Comparison of ENCODE assay signal across 9 mouse cellular contexts in genomic region chr3:19451022-19451421, GRCm38 (mm10).
DNase-seq lines count a peak whose midpoint lies in the region; ATAC-seq lines count a peak whose summit lies in the region.
"Had no signal": no experiment of that assay in that cellular context is flagged by ENCODE, and none has a peak within 500 bp of the region (broad histone marks: within the 10 kb centered on the region; RNA-seq: fewer than 3 reads in every experiment).

No protein-coding gene starts in this region.

- 6% methylated on average over 3 of the region's 3 CpGs for WGBS in macrophage (ENCODE audit: missing documents)
- WGBS in hindbrain, embryonic 14.5 days = 44% methylated on average over 3 of the region's 3 CpGs

- intact Hi-C loops in heart, postnatal 25 days (cut with DNase I) = no loop called here

- peak; percentile 4 to 6 for DNase-seq in kidney, postnatal 36 days
- DNase-seq in kidney, postnatal 14 days = no peak
- peak; percentile 27 for DNase-seq in adrenal gland, postnatal 10 days
- DNase-seq in heart, postnatal 25 days (ENCODE audit: low spot score) = peak; percentile 53
- DNase-seq in layer of hippocampus, postnatal 25 days (ENCODE audit: extremely low spot score in 1 of 2, low spot score in 1 of 2) = no peak
- no peak for DNase-seq in hindbrain, embryonic 14.5 days (ENCODE audit: low spot score)
- DNase-seq in cerebellum, postnatal 14 days = no peak

- H3K79me2 ChIP-seq in macrophage (ENCODE audit: inconsistent target) = no peaks in the 10 kb centered on the region

- ATAC-seq in hindbrain, embryonic 14.5 days (ENCODE audit: low FRiP score) = no peak

- H3K4me1 ChIP-seq in hindbrain, embryonic 14.5 days (replicated peaks; ENCODE audit: control insufficient read depth, insufficient read depth, low read length) = no peaks in the 10 kb centered on the region
- H3K4me1 ChIP-seq: liver, embryonic 15.5 days had no signal

- no peaks in the 10 kb centered on the region for H3K9me3 ChIP-seq in hindbrain, embryonic 14.5 days (ENCODE audit: control insufficient read depth, low read length)
- H3K9me3 ChIP-seq: liver, embryonic 15.5 days had no signal

- H3K27ac ChIP-seq in macrophage = peak overlapping the region; percentile 31
- no peak overlapping the region for H3K27ac ChIP-seq in hindbrain, embryonic 14.5 days
- H3K27ac ChIP-seq: liver, embryonic 15.5 days had no signal

- no peaks in the 10 kb centered on the region for H3K27me3 ChIP-seq in hindbrain, embryonic 14.5 days (ENCODE audit: control insufficient read depth, insufficient read depth, low read length)
- H3K27me3 ChIP-seq: liver, embryonic 15.5 days had no signal

- H3K36me3 ChIP-seq in macrophage (ENCODE audit: inconsistent target) = no peaks in the 10 kb centered on the region
- no peaks in the 10 kb centered on the region for H3K36me3 ChIP-seq in hindbrain, embryonic 14.5 days (replicated peaks; ENCODE audit: control insufficient read depth, insufficient read depth)
- H3K36me3 ChIP-seq: liver, embryonic 15.5 days had no signal

- H3K4me2 ChIP-seq in hindbrain, embryonic 14.5 days (replicated peaks) = no peak overlapping the region
- H3K4me2 ChIP-seq: liver, embryonic 15.5 days had no signal

- no peak overlapping the region for H3K9ac ChIP-seq in hindbrain, embryonic 14.5 days
- H3K9ac ChIP-seq: liver, embryonic 15.5 days had no signal

- H3K4me3 ChIP-seq in macrophage (ENCODE audit: inconsistent target) = no peak overlapping the region
- H3K4me3 ChIP-seq in hindbrain, embryonic 14.5 days (replicated peaks; ENCODE audit: low read length) = no peak overlapping the region
- H3K4me3 ChIP-seq: liver, embryonic 15.5 days had no signal

Comparison
In these comparisons a context has a peak if more than half of its experiments do, and no peak if none do; other contexts are left out.
1. DNase-seq: peak in kidney, postnatal 36 days (2 of 2), adrenal gland, postnatal 10 days (single experiment) and heart, postnatal 25 days (single experiment); none in kidney, postnatal 14 days (single experiment), layer of hippocampus, postnatal 25 days (0 of 2), hindbrain, embryonic 14.5 days (single experiment) and cerebellum, postnatal 14 days (0 of 2).